Mouse (Mus musculus) cerebellum, postnatal 4 days (tissue): Measurements from ENCODE around the gene Nxn.

Experiments used
- DNase-seq, 2 experiments: peaks; one replicate each; pipeline ENCODE4 v3.0.0; 2022; ENCODE audit warnings: low spot score in 2 of 2, mixed read lengths in 1 of 2

Nxn gene

DNA sequence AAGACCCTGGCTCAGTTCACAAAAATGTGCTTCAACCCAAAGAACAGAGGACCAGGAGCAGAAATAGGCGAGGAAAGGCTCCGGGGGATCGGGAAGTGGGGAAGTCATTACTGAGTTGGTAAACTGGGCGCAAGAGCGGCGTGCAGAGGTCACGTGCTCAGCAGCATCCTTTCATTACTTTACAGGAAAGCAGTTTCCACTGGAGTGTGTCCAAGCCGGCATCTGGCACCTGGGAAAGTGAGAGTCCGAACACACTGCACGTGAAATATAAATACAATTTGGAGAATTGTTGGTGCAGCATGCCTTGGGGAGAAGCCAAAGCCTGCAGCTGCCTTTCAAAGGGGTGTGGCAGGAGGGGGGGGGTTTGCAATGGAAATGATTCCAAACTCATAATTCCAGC lies 2.5 kb upstream of the Nxn start:
- no peak for DNase-seq

DNA sequence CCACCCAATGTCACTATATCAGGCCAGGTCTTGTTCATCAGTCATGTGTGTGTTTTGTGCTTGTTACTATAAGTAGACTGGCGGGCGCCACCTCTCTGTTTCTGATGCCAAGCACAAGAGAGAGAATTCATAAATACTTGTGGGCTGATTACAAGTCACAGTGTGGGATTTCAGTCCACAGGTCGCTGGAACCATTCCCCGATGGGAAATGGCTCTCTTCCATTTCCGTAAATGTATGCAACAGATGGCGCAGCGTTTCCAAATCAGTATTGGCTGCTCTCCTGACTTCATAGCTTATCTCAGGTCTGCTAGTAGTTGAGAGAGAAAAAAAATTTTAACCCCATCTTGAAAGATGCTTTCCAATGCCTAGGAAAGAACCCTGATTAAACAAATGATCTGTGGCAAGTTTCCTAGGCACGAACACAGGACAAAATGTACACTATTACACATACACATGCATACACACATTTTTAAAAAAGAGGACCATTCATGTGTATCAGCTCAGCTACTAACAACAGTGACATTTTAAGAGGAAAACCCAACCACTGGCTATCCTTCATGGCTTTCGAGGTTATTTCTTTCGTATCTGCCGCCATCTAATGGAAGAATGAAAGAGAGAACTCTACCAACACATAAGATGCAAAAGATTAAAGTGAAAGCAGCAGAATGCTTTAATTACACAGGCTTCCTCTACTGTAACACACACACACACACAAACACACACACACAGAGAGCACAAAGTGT lies 819 bp upstream of the Nxn start:
- peak in 1 of 2 experiments; percentile 35 for DNase-seq

DNA sequence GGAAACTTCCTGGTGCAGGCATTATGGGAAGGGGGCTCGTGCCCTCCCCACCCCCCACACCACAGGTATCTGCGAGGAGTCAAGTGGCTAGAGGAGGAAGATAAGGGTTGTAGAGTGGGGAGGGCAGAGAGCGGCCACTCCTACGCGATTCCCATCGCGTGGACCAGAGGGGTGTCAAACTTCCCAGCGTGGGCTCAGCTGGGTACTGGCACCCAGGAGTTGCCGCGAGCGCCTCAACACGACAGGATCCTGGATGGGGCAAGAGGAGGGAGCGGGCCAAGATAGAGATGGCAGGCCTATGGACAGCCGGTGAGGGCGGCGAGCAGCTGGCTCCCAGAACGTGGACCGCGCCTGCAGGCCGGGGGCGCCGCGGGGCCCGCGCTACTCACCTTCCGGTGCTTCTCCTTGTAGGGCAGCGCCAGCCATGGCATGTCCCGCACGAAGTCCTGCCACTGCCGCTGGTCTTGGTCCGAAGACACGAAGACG lies 585 bp downstream of the Nxn start:
- DNase-seq: peak in 1 of 2 experiments; percentile 55

DNA sequence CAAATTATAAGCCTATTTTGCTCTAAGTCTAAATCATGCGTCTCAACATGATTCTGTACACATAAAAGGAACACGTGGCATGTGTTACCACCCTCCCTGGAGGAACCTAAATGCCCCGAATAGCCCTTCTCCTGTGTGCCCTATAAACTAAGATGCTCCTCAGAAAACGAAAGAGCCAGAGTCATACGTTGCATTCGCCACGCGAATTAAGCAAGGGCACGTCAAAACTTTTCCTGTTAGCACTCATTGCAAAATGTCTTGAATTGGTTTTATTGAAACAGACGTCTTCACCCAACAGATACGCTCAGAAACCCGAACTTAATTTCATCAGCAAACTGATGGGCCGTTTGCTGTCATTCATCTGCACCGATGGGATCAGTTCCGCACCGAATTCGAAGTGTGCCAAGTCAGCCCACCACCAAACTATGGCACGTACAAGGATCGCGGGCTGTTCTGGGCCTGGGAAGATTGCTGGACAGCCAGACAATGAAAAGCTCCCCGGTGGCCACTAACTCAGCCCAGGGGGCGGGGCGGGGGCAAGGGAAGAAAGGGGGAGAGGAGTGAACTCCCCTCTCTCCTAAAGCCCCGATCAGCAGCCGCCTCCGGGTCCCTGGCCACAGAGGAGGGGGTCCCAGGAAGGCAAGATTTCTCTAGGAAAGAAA lies 1.2 kb downstream of the Nxn start:
- peak in 1 of 2 experiments; percentile 28 for DNase-seq

DNA sequence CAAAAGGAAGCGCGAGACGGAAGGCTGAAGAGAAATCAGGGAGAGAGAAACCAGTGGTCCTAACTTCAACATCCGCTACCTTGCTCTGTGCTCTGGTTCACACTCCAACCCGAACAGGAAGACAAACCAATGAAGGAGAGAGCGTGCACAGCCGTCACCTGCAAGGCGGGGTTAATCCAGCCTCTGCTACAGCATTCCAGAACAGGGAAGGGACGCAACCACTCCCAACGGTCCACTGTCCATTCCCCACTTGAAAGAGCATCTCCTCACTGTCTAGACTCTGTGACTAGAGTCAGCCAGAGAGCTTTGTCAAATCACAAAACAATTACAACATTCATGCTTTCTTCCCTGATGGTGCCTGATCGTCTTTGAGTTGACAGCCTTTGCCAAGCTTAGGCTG lies 5.9 kb downstream of the Nxn start:
- no peak for DNase-seq

DNA sequence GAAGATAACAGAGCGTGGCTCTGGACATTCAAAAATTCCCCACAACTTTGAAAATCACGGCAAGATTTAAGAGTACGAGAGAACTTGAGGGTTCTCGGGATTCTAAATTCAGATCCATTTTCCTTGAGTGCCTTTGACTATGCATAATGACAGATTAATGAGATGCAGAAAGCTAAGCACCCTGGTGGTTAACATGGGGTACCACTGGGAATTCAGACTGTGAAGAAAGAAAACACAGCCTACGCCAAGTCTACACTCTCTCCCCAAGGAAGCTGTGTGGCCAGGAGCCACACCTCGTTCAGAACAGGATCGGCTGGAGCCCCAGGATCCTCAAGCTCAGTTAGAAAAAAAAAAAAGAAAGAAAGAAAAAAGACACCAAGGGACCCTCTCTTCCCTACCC lies 6.4 kb downstream of the Nxn start:
- DNase-seq: no peak

DNA sequence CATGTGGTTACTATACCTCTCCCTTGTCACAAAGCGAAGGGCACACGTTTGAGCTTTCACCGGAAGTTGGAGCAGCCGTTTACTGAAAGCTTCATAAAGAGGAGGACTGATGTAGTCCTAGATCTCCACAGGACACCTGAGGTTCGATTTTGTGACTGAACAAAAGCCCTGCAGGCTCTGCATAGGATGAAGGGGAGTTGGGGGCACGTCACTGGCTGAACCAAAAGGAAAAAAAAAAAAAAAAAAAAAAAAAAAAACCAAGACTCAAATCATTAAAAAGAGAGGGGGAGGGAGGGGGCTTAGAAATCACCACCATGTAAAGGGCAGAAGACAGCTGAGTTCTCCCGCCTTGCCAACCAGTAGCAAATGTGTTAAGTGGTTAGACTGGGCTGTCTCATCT lies 10.2 kb downstream of the Nxn start:
- DNase-seq: no peak

DNA sequence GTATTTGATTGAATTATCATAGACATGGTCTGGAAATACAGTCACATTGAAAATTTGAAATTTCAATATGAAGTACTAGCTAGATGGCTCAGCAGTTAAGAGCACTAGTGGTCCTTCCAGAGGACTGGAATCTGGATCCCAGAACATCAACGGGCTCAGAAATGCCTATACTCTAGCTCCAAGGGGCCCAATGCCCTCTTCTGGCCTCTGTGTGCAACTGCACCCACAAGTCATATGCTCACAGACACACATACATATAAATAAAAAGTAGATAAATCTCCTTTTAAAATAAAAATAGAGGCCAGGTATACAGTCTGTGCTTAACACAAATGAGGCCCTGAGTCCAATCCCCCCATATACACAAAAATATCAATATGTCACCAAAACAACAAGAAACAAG lies 11.8 kb downstream of the Nxn start:
- no peak for DNase-seq

DNA sequence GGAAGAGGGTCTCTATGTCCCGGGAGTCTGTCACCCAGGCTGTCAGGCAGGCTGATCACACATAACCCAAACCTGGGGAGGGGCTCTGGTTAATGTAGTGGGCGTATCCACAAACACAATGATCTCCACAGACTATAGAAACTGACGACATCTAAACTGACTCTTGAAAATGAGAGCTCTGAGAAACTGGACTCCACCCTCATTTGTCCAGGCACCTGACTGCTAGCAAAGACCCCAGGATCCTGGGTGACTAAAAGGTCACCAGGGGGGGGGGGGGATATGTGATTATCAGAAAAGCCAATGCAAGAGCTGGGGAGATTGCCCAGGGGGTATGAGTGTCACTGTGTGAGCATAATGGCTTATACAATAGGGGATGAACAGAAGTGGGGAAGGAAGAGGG lies 13.2 kb downstream of the Nxn start:
- DNase-seq: no peak

DNA sequence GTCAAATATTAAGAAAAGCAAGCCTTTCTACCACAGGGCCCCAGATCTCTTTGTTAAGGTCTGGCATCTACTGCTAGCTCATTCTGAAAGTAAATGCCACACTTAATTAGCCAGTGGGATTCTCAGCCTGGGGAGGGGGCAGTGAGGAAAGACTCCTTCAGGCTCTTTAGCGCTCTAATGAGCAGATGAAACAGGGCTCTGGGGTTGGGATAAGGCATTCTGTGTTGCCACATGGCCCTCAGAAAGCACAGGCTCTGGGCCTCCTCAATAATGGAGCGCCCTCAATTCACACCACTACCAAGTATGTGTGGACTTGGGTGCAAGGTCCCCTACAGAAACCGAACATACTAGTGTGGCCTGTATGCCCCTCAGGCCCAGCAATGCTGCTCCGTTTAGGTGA lies 13.9 kb downstream of the Nxn start:
- DNase-seq: no peak

DNA sequence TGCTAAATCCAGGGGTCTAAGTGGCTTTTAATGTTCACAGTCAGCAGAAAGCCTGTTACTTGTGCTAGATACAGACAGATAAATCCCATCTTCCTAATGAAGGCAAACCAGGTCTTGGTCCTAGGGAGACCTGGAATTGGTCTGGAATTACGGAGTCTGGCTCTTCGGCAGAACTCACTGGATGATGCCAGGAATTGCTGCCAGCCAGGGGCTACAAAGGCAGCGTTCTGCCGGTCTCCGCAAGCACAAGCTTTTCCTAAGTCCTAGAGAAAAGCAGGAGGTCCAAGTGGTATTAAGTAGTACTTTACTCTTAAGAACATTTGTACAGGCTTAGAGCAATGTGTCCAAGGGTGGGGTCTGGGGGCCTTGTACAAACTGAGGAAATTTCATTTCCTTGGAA lies 14.6 kb downstream of the Nxn start:
- DNase-seq: no peak

DNA sequence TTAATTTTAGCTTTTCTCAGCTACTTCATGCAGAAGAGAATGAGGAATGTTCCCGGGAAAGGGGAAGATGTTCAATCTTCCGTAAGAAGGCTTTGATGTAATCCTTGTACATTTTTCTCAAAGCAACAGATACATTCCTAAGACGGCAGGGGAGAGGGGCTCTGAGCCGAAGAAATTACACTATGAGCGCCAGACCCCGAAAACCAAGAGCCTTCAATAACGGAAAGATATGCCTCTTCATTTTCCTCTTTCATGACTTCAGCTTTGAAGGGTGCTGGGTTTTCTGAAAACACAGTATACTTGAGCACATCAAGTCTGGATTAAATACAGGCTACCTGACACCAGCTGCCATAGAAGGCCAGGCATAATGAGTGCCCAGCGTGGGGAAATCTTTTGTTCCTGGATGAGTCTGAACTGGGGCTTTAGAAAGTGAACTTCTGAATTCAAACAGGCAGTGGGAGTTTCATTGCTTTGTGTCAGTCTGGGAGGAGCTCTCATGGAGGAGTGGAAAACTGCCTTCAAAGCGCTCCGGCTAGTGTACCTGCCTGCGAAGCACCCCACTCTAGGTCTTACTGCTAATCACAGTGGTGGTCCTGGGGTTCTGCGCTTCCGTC lies 16.1 kb downstream of the Nxn start:
- DNase-seq: no peak

DNA sequence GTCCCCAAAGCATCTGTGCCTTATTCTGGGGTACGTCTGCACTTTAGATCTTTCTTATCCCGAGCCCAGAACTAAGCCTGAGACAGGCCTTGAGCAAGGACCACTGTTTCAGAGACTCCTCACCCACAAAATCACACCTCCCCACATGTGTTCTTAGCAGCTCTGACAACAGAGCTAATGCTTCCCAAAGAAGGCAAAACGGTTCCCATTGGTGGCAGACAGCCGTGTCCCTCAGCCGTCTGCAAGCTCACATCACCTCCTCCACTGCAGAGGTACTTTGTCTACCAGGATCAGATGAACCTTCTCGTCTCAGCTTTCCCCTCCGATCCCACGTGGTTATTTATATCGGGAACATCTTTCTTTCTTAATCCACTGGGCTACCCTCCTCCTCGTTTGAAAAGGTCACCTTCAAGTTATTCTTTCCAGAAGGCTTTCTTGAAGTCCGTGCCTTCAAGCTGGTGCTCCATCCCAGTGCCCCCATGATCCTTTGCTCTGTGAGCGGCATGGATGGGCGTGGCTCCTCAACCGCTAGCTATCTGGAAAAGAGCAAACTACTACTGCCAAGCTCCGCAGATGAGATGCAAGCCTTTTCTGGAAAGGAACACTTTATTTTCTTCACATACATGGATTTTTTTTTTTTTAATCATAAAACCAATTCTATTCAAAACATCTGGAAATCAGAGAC lies 17.6 kb downstream of the Nxn start:
- no peak for DNase-seq

DNA sequence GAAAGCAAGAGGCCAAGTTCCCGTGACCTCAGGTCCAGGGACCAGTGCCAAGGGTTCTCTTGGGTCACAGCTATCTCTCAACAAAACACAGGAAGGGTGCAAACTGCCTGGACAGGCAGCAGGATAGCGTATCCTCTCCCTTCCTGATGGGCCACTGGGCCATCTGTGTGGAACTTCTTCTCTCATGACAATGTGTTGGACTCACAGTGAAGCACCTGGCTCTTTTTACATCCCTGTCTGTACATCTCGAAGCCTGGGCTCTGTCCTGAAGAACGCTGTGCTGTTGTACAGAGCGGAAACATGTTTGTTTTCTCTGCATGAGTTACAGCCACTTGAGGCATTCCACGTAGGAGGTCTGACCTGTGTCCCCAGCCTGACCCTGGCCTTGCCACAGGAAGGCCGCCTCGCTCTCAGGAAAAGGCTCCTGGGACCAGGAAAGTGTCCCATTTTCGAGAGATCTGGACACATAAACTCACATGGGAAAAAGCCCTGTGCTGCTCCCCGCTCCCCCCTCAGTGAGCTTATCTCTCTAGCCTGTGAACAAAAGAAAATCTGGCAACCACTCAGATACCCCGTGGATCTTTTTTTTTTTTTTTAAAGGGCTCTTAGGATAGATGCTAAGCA lies 18.9 kb downstream of the Nxn start:
- DNase-seq: no peak

DNA sequence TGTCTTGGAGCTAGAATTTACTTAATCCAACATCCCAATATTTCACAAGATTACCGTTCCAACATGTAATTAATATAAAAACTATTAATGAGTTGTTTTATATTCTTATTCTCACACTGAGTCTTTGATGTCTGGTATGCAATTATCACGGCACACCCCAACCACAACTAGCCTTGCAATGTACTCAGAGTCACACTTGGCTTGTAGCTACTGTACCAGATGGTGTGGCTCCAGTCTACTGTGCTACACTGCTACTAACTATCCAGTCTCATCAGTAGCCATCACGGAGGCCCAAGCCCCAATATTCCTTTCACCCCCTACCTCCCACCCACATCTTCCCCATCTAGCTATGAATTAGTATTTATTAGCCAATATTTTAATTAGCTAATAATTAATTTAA lies 22.5 kb downstream of the Nxn start:
- no peak for DNase-seq

DNA sequence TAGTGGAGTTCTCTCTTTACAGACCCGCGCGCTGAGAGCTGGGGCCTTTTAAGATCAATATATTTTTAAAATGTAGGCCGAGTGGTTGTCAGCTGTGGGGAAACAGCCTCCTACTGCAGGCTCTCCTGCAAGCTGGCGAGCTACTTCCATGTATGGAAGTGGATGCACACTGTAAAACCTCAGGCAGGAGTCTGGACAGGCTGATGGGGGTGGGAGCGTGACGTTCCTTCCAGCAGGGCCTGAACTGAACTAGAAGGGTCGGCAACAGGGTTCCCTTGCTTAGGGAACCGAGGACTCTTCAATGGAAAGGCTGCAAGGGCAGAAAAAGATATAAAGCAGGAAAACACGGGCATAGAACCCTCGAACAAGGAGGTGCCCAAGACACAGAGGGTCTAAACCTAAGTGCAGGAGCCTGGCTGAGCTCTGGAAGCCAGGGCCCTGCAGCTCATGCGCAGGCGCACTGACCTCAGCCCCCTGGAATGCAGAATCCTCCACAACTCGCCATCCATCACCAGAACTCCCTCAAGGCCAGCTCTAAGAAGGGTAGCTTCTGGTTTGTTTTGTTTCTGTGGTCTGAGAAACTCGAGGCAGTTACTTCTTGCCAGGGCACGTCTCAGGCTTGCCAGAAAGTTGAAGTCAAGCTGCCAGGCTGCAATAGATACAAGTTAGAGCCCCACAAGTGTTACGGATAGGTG lies 24.3 kb downstream of the Nxn start:
- no peak for DNase-seq

DNA sequence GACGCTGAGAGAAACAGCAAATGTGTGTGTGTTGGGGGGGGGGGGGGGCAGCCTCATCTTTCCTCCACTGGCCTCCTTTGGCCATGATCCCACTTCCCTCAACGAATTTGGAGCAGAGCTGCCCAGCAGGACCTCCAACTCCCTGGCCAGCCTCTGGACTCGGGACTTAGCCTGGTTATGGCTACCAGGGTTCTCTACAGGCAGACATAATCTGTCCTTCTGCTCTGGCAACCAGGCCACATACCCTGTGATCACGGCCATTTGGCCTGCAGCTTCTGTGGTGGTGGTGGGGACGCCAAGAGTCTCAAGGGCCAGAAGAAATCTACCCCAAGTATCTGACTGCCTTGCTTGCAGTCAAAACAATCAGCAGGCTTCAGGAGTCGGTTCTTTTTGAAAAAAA lies 26.4 kb downstream of the Nxn start:
- no peak for DNase-seq

DNA sequence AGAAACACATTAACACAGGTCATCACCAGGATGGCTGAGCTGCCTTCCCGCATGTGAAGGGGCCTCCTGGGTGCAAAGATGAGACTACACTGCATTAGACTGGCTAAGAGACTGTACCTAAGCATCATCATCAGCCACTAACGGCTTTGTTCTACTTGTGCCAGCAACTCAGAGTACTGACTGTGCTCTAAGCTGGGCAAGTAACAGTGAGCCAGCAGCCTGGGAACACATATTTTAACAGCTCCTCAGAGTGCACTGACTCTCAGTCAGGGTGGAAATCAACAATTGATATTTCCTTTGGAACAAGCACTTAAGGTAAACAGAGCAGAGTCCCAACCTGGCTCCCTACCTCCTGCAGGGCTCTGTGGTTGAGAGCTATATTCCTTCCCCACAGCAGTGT lies 26.8 kb downstream of the Nxn start:
- no peak for DNase-seq

DNA sequence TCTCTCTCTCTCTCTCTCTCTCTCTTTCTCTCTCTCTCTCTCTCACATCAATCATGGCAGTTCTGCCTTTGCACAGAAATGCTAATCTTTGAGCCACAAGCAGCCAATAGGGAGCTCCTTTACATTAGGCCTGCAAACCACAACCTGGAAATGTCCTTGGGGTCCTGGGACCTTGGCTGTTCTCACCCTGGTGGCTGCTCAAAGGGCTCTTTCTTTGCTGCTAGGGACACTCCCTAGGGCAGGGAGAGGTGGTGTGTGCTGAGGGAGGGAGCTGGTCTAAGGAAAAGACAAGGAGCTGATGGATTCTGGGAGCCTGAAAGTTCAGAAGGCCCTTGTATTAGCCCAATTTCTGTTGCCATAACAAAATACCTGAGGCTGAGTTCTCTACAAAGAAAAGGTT lies 28.4 kb downstream of the Nxn start:
- no peak for DNase-seq

DNA sequence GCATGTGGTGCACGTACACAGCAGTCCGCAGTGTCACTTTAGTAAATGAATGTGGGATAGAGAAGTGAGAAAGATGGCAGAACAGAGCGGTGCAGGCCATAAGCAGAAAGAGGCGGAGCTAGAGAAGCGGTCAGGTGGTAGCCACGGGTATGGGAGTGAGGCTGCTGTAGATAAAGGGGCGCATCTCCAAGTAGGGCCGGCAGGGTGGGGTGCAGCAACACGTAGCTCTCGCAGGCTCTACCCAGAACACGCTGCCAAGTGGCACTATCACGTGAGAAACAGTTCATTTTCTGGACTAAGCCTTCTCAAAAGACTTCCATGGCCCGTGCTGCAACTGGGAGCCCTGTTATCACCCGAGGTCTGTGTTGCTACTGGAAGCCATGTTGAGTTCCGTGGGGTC lies 32.2 kb downstream of the Nxn start:
- no peak for DNase-seq

DNA sequence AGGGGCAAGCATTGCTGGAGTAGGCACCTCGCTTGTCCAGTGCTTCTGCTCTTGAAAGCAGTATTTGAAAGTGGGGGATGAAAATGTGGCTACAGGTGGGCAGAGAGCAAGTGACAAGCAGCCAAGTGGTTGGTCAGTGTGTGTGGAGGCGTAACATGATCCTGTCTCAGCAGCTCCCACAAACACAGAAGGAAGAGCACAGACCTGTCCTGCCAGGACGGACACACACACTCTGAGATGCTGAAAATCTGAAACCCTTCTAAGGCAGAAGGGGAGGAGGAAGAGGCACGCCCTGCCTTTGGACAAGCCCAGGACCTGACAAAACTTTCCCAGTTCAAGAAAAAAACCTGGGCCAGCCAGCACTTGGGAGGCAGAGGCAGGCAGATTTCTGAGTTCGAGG lies 34.9 kb downstream of the Nxn start:
- DNase-seq: no peak
